Mouse (Mus musculus): ENCODE results near the gene Pm20d1. TPM values are rescaled to one million over a fixed set of nuclear protein-coding genes. Genes with fewer than 3 reads are reported as not detected.

Pm20d1 gene
- total RNA-seq (2014; rRNA removed; ENCODE audit: low replicate concordance): 1.6 and 3.5 TPM in 2 replicates
- 4.8 and 6.4 TPM in 2 replicates for polyA plus RNA-seq (2015; fragmentation: Nextera tagmentation; extraction: Ambion mirVana)

- TF ChIP-seq CTCF (IDR thresholded peaks at IDR 0.05; ENCODE audit: low read depth) (no peak), EP300 (IDR thresholded peaks at IDR 0.05; ENCODE audit: low read depth) (no peak)
- Histone ChIP-seq H3K4me1 (ENCODE audit: control insufficient read depth, insufficient read depth) (peaks cover 4% of the 10 kb centered on the region; the same call in 1 of the 2 replicates), H3K27ac (ENCODE audit: low read depth) (peak within 1 kb of the TSS; percentile 73), H3K9me3 (replicated peaks; ENCODE audit: control insufficient read depth, low read length) (no peaks in the 10 kb centered on the region), H3K36me3 (replicated peaks; ENCODE audit: control insufficient read depth, insufficient read depth, low read length) (no peaks in the 10 kb centered on the region), H3K4me2 (ENCODE audit: low read depth, low read length) (peak within 1 kb of the TSS; percentile 59), H3K4me3 (ENCODE audit: low read depth, low read length) (peak within 1 kb of the TSS; percentile 37), H3K27me3 (ENCODE audit: control insufficient read depth, insufficient read depth, low read length) (no peaks in the 10 kb centered on the region), H3K9ac (replicated peaks; ENCODE audit: low read depth, low read length) (peak within 1 kb of the TSS; percentile 56)
- peak; percentile 46 for DNase-seq (ENCODE audit: low spot score)
- 8% methylated on average over 26 of the region's 26 CpGs for WGBS
- peak; percentile 91 for ATAC-seq (ENCODE audit: insufficient read depth, low read depth)
Measured at GRCm38 (mm10) chr1:131797202-131797909, at the start of gene Pm20d1. Pm20d1 (plus strand) TSS chr1:131797381.

GRCm38 (mm10) chr1:131747761-131748160 lies 49.4 kb upstream of the Pm20d1 start:
- Histone ChIP-seq H3K9me3 (replicated peaks; ENCODE audit: control insufficient read depth, low read length) (no peaks in the 10 kb centered on the region), H3K27me3 (ENCODE audit: control insufficient read depth, insufficient read depth, low read length) (peaks cover 10% of the 10 kb centered on the region; the same call in 1 of the 2 replicates), H3K4me1 (ENCODE audit: control insufficient read depth, insufficient read depth) (peaks cover 19% of the 10 kb centered on the region), H3K27ac (ENCODE audit: low read depth) (no peak overlapping the region), H3K36me3 (replicated peaks; ENCODE audit: control insufficient read depth, insufficient read depth, low read length) (no peaks in the 10 kb centered on the region), H3K9ac (replicated peaks; ENCODE audit: low read depth, low read length) (no peak overlapping the region), H3K4me3 (ENCODE audit: low read depth, low read length) (no peak overlapping the region), H3K4me2 (ENCODE audit: low read depth, low read length) (no peak overlapping the region)
- TF ChIP-seq CTCF (IDR thresholded peaks at IDR 0.05; ENCODE audit: low read depth) (no peak), EP300 (IDR thresholded peaks at IDR 0.05; ENCODE audit: low read depth) (no peak)
- DNase-seq (ENCODE audit: low spot score): no peak
- no peak for ATAC-seq (ENCODE audit: insufficient read depth, low read depth)
- WGBS: 66% methylated on average over 2 of the region's 2 CpGs

GRCm38 (mm10) chr1:131748636-131749035 lies 48.5 kb upstream of the Pm20d1 start:
- Histone ChIP-seq H3K36me3 (replicated peaks; ENCODE audit: control insufficient read depth, insufficient read depth, low read length) (no peaks in the 10 kb centered on the region), H3K4me3 (ENCODE audit: low read depth, low read length) (no peak overlapping the region), H3K27ac (ENCODE audit: low read depth) (no peak overlapping the region), H3K4me2 (ENCODE audit: low read depth, low read length) (no peak overlapping the region), H3K4me1 (ENCODE audit: control insufficient read depth, insufficient read depth) (peaks cover 18% of the 10 kb centered on the region), H3K27me3 (ENCODE audit: control insufficient read depth, insufficient read depth, low read length) (peaks cover 10% of the 10 kb centered on the region; the same call in 1 of the 2 replicates), H3K9me3 (replicated peaks; ENCODE audit: control insufficient read depth, low read length) (no peaks in the 10 kb centered on the region), H3K9ac (replicated peaks; ENCODE audit: low read depth, low read length) (no peak overlapping the region)
- TF ChIP-seq CTCF (IDR thresholded peaks at IDR 0.05; ENCODE audit: low read depth) (no peak), EP300 (IDR thresholded peaks at IDR 0.05; ENCODE audit: low read depth) (no peak)
- DNase-seq (ENCODE audit: low spot score) (no peak), ATAC-seq (ENCODE audit: insufficient read depth, low read depth) (no peak)
- 65% methylated on average over 2 of the region's 2 CpGs for WGBS

- H3K4me1 ChIP-seq (ENCODE audit: control insufficient read depth, insufficient read depth): peaks cover 20% of the 10 kb centered on the region
- DNase-seq (ENCODE audit: low spot score): no peak
- WGBS: 78% methylated on average over 15 of the region's 15 CpGs
- TF ChIP-seq CTCF (IDR thresholded peaks at IDR 0.05; ENCODE audit: low read depth): no peak
- no peak for TF ChIP-seq EP300 (IDR thresholded peaks at IDR 0.05; ENCODE audit: low read depth)
- no peak overlapping the region for H3K4me3 ChIP-seq (ENCODE audit: low read depth, low read length)
- H3K36me3 ChIP-seq (replicated peaks; ENCODE audit: control insufficient read depth, insufficient read depth, low read length): no peaks in the 10 kb centered on the region
- no peak for ATAC-seq (ENCODE audit: insufficient read depth, low read depth)
- H3K4me2 ChIP-seq (ENCODE audit: low read depth, low read length): no peak overlapping the region
- H3K9ac ChIP-seq (replicated peaks; ENCODE audit: low read depth, low read length): no peak overlapping the region
- peaks cover 10% of the 10 kb centered on the region; the same call in 1 of the 2 replicates for H3K27me3 ChIP-seq (ENCODE audit: control insufficient read depth, insufficient read depth, low read length)
- no peak overlapping the region for H3K27ac ChIP-seq (ENCODE audit: low read depth)
- no peaks in the 10 kb centered on the region for H3K9me3 ChIP-seq (replicated peaks; ENCODE audit: control insufficient read depth, low read length)
Measured at GRCm38 (mm10) chr1:131749706-131750545, 47.3 kb upstream of the Pm20d1 start.

- H3K4me1 ChIP-seq (ENCODE audit: control insufficient read depth, insufficient read depth): peaks cover 26% of the 10 kb centered on the region
- ATAC-seq (ENCODE audit: insufficient read depth, low read depth) (no peak), DNase-seq (ENCODE audit: low spot score) (no peak)
- H3K36me3 ChIP-seq (replicated peaks; ENCODE audit: control insufficient read depth, insufficient read depth, low read length): no peaks in the 10 kb centered on the region
- 68% methylated on average over 3 of the region's 3 CpGs for WGBS
- H3K27me3 ChIP-seq (ENCODE audit: control insufficient read depth, insufficient read depth, low read length): peaks cover 5% of the 10 kb centered on the region; the same call in 1 of the 2 replicates
- H3K27ac ChIP-seq (ENCODE audit: low read depth): no peak overlapping the region
- TF ChIP-seq CTCF (IDR thresholded peaks at IDR 0.05; ENCODE audit: low read depth): no peak
- TF ChIP-seq EP300 (IDR thresholded peaks at IDR 0.05; ENCODE audit: low read depth): no peak
- no peak overlapping the region for H3K4me2 ChIP-seq (ENCODE audit: low read depth, low read length)
- no peak overlapping the region for H3K9ac ChIP-seq (replicated peaks; ENCODE audit: low read depth, low read length)
- H3K9me3 ChIP-seq (replicated peaks; ENCODE audit: control insufficient read depth, low read length): no peaks in the 10 kb centered on the region
- no peak overlapping the region for H3K4me3 ChIP-seq (ENCODE audit: low read depth, low read length)
Measured at GRCm38 (mm10) chr1:131751181-131751890, 45.8 kb upstream of the Pm20d1 start.

Measured in heart, postnatal 0 days (tissue).